In the genomic region with DNA sequence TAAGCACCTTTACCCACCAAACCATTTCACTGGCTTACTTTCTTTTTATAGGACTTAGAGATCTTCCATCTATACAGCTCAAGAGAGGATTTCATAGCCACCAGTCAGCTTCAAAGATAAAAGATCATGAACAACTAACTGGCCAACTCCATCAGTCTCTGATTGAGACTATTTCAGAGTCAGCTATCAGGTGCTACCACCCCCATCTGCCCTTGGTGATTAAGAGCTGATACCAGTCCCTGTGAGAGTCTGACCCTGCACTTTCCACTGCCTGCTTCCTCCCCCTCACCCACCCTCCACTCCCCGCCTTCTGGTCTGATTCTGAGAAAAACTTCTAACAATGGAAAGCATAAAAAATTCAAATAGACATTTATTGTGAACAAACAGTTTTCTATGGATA, we compare ENCODE assay signal across 20 mouse cellular contexts. TPM values are rescaled to one million over a fixed set of nuclear protein-coding genes. Genes with fewer than 3 reads are reported as not detected.
A peak's percentile ranks its signal among the peaks of the same experiment; 100 is the strongest.
DNase-seq lines count a peak whose midpoint lies in the region; ATAC-seq and TF ChIP-seq lines count a peak whose summit lies in the region.
"Had no signal": no experiment of that assay in that cellular context is flagged by ENCODE, and none has a peak within 500 bp of the region (broad histone marks: within the 10 kb centered on the region; RNA-seq: fewer than 3 reads in every experiment).

No protein-coding gene starts in this region.

- no peaks in the 10 kb centered on the region for H3K4me1 ChIP-seq in heart, embryonic 11.5 days (ENCODE audit: control insufficient read depth, insufficient read depth, low read length)
- peaks cover 11 to 27% of the 10 kb centered on the region in 2 experiments for H3K4me1 ChIP-seq in MEL (ENCODE audit: control insufficient read depth in 1 of 2, insufficient read depth in 2 of 2, low read length in 2 of 2)
- H3K4me1 ChIP-seq in liver, postnatal 0 days (ENCODE audit: insufficient read depth) = peaks cover 14% of the 10 kb centered on the region
- H3K4me1 ChIP-seq in midbrain, embryonic 16.5 days (ENCODE audit: control insufficient read depth, insufficient read depth, low read length) = no peaks in the 10 kb centered on the region
- H3K4me1 ChIP-seq: embryonic facial prominence, embryonic 13.5 days; kidney, embryonic 15.5 days; limb, embryonic 15.5 days had no signal

- DNase-seq in heart, postnatal 10 days = no peak
- DNase-seq in MEL (ENCODE audit: low read depth, low spot score) = peak; percentile 31
- DNase-seq in liver = peak; percentile 87
- peak; percentile 42 for DNase-seq in liver, postnatal 0 days
- no peak for DNase-seq in thymus, postnatal 14 days
- DNase-seq in frontal cortex, postnatal 14 days (ENCODE audit: low spot score in 2 of 2) = no peak
- DNase-seq: cerebellum, adult 9-11 months; gastrocnemius, postnatal 36 days; layer of hippocampus, postnatal 36 days; right cerebral cortex, postnatal 25 days had no signal

- ATAC-seq in heart, embryonic 11.5 days (replicated peaks; ENCODE audit: insufficient number of reproducible peaks, low FRiP score, low TSS enrichment) = peak; percentile 81; the same call in 1 of the 2 replicates
- peak; percentile 63 for ATAC-seq in liver, postnatal 0 days
- ATAC-seq in midbrain, embryonic 16.5 days = no peak
- ATAC-seq: forebrain, embryonic 16.5 days; hindbrain, embryonic 16.5 days; intestine, postnatal 0 days; lung, postnatal 0 days had no signal

- H3K4me3 ChIP-seq in heart, embryonic 11.5 days (ENCODE audit: low read depth, low read length) = no peak overlapping the region
- H3K4me3 ChIP-seq in MEL (ENCODE audit: control insufficient read depth in 1 of 2, insufficient read depth in 1 of 2, low read depth in 2 of 2, low read length in 2 of 2) = no peak overlapping the region
- no peak overlapping the region for H3K4me3 ChIP-seq in liver, postnatal 0 days (ENCODE audit: low read depth, low read length)
- H3K4me3 ChIP-seq in midbrain, embryonic 16.5 days (ENCODE audit: low read depth, low read length) = no peak overlapping the region
- H3K4me3 ChIP-seq: embryonic facial prominence, embryonic 13.5 days; heart, embryonic 13.5 days; kidney, embryonic 15.5 days; limb, embryonic 15.5 days had no signal

- TF ChIP-seq POLR2A in MEL (IDR thresholded peaks at IDR 0.05; ENCODE audit: control insufficient read depth in 1 of 2, insufficient read depth in 1 of 2, low read depth in 1 of 2, low read length in 2 of 2, poor library complexity in 1 of 2) = no peak

- no peak for TF ChIP-seq CTCF in MEL (IDR thresholded peaks at IDR 0.05 in 2 of 3, conservative IDR thresholded peaks at IDR 0.05 in 1 of 3; ENCODE audit: control insufficient read depth in 1 of 3, insufficient read depth in 1 of 3, low read depth in 2 of 3, low read length in 3 of 3, poor library complexity in 1 of 3, severe bottlenecking in 1 of 3)
- TF ChIP-seq CTCF in liver, postnatal 0 days (IDR thresholded peaks at IDR 0.05; ENCODE audit: low read depth) = no peak

- H3K27ac ChIP-seq in heart, embryonic 11.5 days (ENCODE audit: low read depth, low read length) = no peak overlapping the region
- H3K27ac ChIP-seq in MEL (ENCODE audit: control insufficient read depth, low read depth, low read length) = no peak overlapping the region
- H3K27ac ChIP-seq in liver, postnatal 0 days (ENCODE audit: low read depth) = no peak overlapping the region
- no peak overlapping the region for H3K27ac ChIP-seq in midbrain, embryonic 16.5 days (ENCODE audit: low read length)
- H3K27ac ChIP-seq: embryonic facial prominence, embryonic 13.5 days; heart, embryonic 13.5 days; kidney, embryonic 15.5 days; limb, embryonic 15.5 days had no signal

- WGBS in heart, embryonic 11.5 days (ENCODE audit: insufficient replicate concordance) = 68% methylated on average over 1 of the region's 1 CpGs
- WGBS in liver, postnatal 0 days (ENCODE audit: insufficient replicate concordance) = 53% methylated on average over 1 of the region's 1 CpGs
- WGBS in midbrain, embryonic 16.5 days = 100% methylated on average over 1 of the region's 1 CpGs

- H3K4me2 ChIP-seq in heart, embryonic 11.5 days = no peak overlapping the region
- peak overlapping the region; percentile 27; the same call in 1 of the 2 replicates for H3K4me2 ChIP-seq in liver, postnatal 0 days (ENCODE audit: low read depth, low read length)
- no peak overlapping the region for H3K4me2 ChIP-seq in midbrain, embryonic 16.5 days (ENCODE audit: low read length)
- H3K4me2 ChIP-seq: embryonic facial prominence, embryonic 13.5 days; heart, embryonic 13.5 days; kidney, embryonic 15.5 days; limb, embryonic 15.5 days had no signal

- TF ChIP-seq EP300 in MEL (IDR thresholded peaks at IDR 0.05; ENCODE audit: low read depth in 1 of 2, low read length in 2 of 2) = peak; percentile 36 to 73
- TF ChIP-seq EP300 in liver, postnatal 0 days (IDR thresholded peaks at IDR 0.05; ENCODE audit: low read depth) = peak; percentile 88

- no peaks in the 10 kb centered on the region for H3K36me3 ChIP-seq in heart, embryonic 11.5 days (ENCODE audit: control insufficient read depth, insufficient read depth, low read length)
- peaks cover 0 to 26% of the 10 kb centered on the region in 2 experiments; a peak in 2 of 4 replicates for H3K36me3 ChIP-seq in MEL (ENCODE audit: control insufficient read depth in 1 of 2, insufficient read depth in 2 of 2, low read length in 2 of 2)
- peaks cover 31% of the 10 kb centered on the region for H3K36me3 ChIP-seq in liver, postnatal 0 days (replicated peaks; ENCODE audit: insufficient read depth, low read length)
- no peaks in the 10 kb centered on the region for H3K36me3 ChIP-seq in midbrain, embryonic 16.5 days (ENCODE audit: control insufficient read depth, insufficient read depth, low read length)
- H3K36me3 ChIP-seq: heart, embryonic 13.5 days; kidney, embryonic 15.5 days; limb, embryonic 15.5 days had no signal

- intact Hi-C loops in heart, postnatal 10 days (cut with DNase I) = no loop called here

- no peak for TF ChIP-seq RAD21 in MEL (IDR thresholded peaks at IDR 0.05; ENCODE audit: low read depth, low read length)

- no peaks in the 10 kb centered on the region for H3K79me2 ChIP-seq in MEL (ENCODE audit: control insufficient read depth, insufficient read depth, low read length, poor library complexity)

- no peaks in the 10 kb centered on the region for H3K27me3 ChIP-seq in heart, embryonic 11.5 days (ENCODE audit: control insufficient read depth, insufficient read depth, low read length)
- H3K27me3 ChIP-seq in MEL (ENCODE audit: control insufficient read depth in 1 of 2, insufficient read depth in 2 of 2, low read length in 2 of 2) = no peaks in the 10 kb centered on the region
- no peaks in the 10 kb centered on the region for H3K27me3 ChIP-seq in liver, postnatal 0 days (ENCODE audit: insufficient read depth, low read length)
- H3K27me3 ChIP-seq in midbrain, embryonic 16.5 days (ENCODE audit: control insufficient read depth, insufficient read depth, low read depth, low read length) = no peaks in the 10 kb centered on the region
- H3K27me3 ChIP-seq: embryonic facial prominence, embryonic 13.5 days; heart, embryonic 13.5 days; kidney, embryonic 15.5 days; limb, embryonic 15.5 days had no signal

- no peaks in the 10 kb centered on the region for H3K9me3 ChIP-seq in heart, embryonic 11.5 days (replicated peaks; ENCODE audit: control insufficient read depth, low read length)
- H3K9me3 ChIP-seq in MEL (replicated peaks; ENCODE audit: insufficient read depth, low read length) = no peaks in the 10 kb centered on the region
- H3K9me3 ChIP-seq in liver, postnatal 0 days (ENCODE audit: low read length) = no peaks in the 10 kb centered on the region
- H3K9me3 ChIP-seq in midbrain, embryonic 16.5 days (replicated peaks; ENCODE audit: control insufficient read depth, low read length, poor library complexity, severe bottlenecking) = no peaks in the 10 kb centered on the region
- H3K9me3 ChIP-seq: embryonic facial prominence, embryonic 13.5 days; heart, embryonic 13.5 days; kidney, embryonic 15.5 days; limb, embryonic 15.5 days had no signal

- no peak overlapping the region for H3K9ac ChIP-seq in heart, embryonic 11.5 days (ENCODE audit: low read depth, low read length)
- no peak overlapping the region for H3K9ac ChIP-seq in MEL (ENCODE audit: control insufficient read depth, low read depth, low read length, poor library complexity, severe bottlenecking)
- no peak overlapping the region for H3K9ac ChIP-seq in liver, postnatal 0 days (replicated peaks)
- H3K9ac ChIP-seq in midbrain, embryonic 16.5 days (ENCODE audit: low read depth, low read length) = no peak overlapping the region
- H3K9ac ChIP-seq: embryonic facial prominence, embryonic 13.5 days; heart, embryonic 13.5 days; kidney, embryonic 15.5 days; limb, embryonic 15.5 days had no signal

TF ChIP-seq in MEL, 35 proteins besides CTCF, POLR2A, EP300 and RAD21:
- TF ChIP-seq NRF1 (IDR thresholded peaks at IDR 0.05; ENCODE audit: insufficient read depth, low read depth, low read length, poor library complexity, severe bottlenecking) (no peak), ELF1 (IDR thresholded peaks at IDR 0.05; ENCODE audit: low read depth, low read length) (no peak), MYC (IDR thresholded peaks at IDR 0.05; ENCODE audit: low read depth, low read length) (no peak), TCF12 (IDR thresholded peaks at IDR 0.05; ENCODE audit: low read depth, low read length) (peak; percentile 87), TAL1 (IDR thresholded peaks at IDR 0.05; ENCODE audit: low read length) (peak; percentile 61), ZC3H11A (IDR thresholded peaks at IDR 0.05; ENCODE audit: low read depth, low read length) (no peak), MYB (IDR thresholded peaks at IDR 0.05; ENCODE audit: low read depth, low read length) (no peak), RCOR1 (IDR thresholded peaks at IDR 0.05; ENCODE audit: low read depth, low read length) (peak; percentile 55; the same call in 1 of the 2 replicates), MEF2A (IDR thresholded peaks at IDR 0.05; ENCODE audit: extremely low read depth, insufficient replicate concordance, low read depth, low read length, poor library complexity, severe bottlenecking) (no peak), ETS1 (IDR thresholded peaks at IDR 0.05; ENCODE audit: low read depth, low read length) (peak; percentile 47; the same call in 1 of the 2 replicates), KAT2A (conservative IDR thresholded peaks at IDR 0.05; ENCODE audit: low read depth, low read length) (no peak), GATA1 (IDR thresholded peaks at IDR 0.05; ENCODE audit: low read depth, low read length) (peak; percentile 68), TBP (IDR thresholded peaks at IDR 0.05; ENCODE audit: low read depth, low read length) (no peak)

RNA-seq across cellular contexts. Expression of a gene that starts 8.1 kb away (rescaled TPM):
- polyA plus RNA-seq in heart, embryonic 11.5 days (2014; fragmentation: Nextera tagmentation; extraction: Ambion mirVana) = 4.0 and 4.1 TPM in 2 replicates
- total RNA-seq in heart, postnatal 10 days (2021) = under 1 TPM in 1 of 2 experiments, not detected in 1; 0.17 TPM
- 0.07 TPM in 1 of 2 replicates, not detected in the other for total RNA-seq in MEL (2012; rRNA removed)
- under 1 TPM in 1 of 2 experiments, not detected in 1; 0.04 TPM for polyA plus RNA-seq in MEL (2012; ENCODE audit: insufficient read depth in 1 of 2, insufficient read length in 2 of 2, low read depth in 1 of 2, low replicate concordance in 2 of 2, missing spikeins in 1 of 2)
- 10.7 and 13.0 TPM in 2 replicates for polyA plus RNA-seq in liver, postnatal 0 days (2015; fragmentation: Nextera tagmentation; extraction: Ambion mirVana)
- polyA plus RNA-seq in midbrain, embryonic 16.5 days (2015; fragmentation: Nextera tagmentation; extraction: Ambion mirVana) = 0.30 and 0.40 TPM in 2 replicates
- total RNA-seq: gastrocnemius, postnatal 36 days had no signal

Comparison
In these comparisons a context has a peak if more than half of its experiments do, and no peak if none do; other contexts are left out.
1. DNase-seq: peak in MEL (single experiment), liver (single experiment) and liver, postnatal 0 days (single experiment); none in heart, postnatal 10 days (0 of 2), thymus, postnatal 14 days (single experiment) and frontal cortex, postnatal 14 days (0 of 2).